Mouse (Mus musculus) midbrain, embryonic 12.5 days (tissue): ENCODE data around the gene Tbc1d32. TPM values are rescaled to one million over a fixed set of nuclear protein-coding genes. Genes with fewer than 3 reads are reported as not detected.
"Not testable (repeated sequence)": the region's sequence is repeated elsewhere in the genome, so short reads cannot be mapped to it uniquely, and the experiment has no call there.

Source experiments
- ATAC-seq: fragments of 200-750 bp; cut with Nextera tagmentation; 2 replicates; pipeline ENCODE4 v1.8.0; 2017; ENCODE audit warnings: low read depth, moderate TSS enrichment, moderate library complexity; ENCODE audit not compliant: low FRiP score
- H3K27ac ChIP-seq: fragments of 300-500 bp; sonication (generic); replicated peaks from 2 replicates; pipeline ENCODE4 v1.5.1; 2016; ENCODE audit warnings: mild to moderate bottlenecking
- H3K27me3 ChIP-seq: fragments of 300-500 bp; sonication (generic); 2 replicates; pipeline ENCODE4 v1.6.1; 2016; ENCODE audit warnings: mild to moderate bottlenecking
- H3K36me3 ChIP-seq: fragments of 300-500 bp; sonication (generic); 2 replicates; pipeline ENCODE4 v1.6.1; 2016
- H3K4me1 ChIP-seq: fragments of 300-500 bp; sonication (generic); 2 replicates; pipeline ENCODE4 v1.6.1; 2016
- H3K4me2 ChIP-seq: fragments of 300-500 bp; sonication (generic); replicated peaks from 2 replicates; pipeline ENCODE4 v1.6.1; 2016; ENCODE audit warnings: mild to moderate bottlenecking, moderate library complexity
- H3K4me3 ChIP-seq: fragments of 300-500 bp; sonication (generic); 2 replicates; pipeline ENCODE4 v1.5.1; 2016; ENCODE audit warnings: mild to moderate bottlenecking
- H3K9ac ChIP-seq: fragments of 300-500 bp; sonication (generic); replicated peaks from 2 replicates; pipeline ENCODE4 v1.6.1; 2016; ENCODE audit warnings: mild to moderate bottlenecking, moderate library complexity
- H3K9me3 ChIP-seq: fragments of 300-500 bp; sonication (generic); 2 replicates; pipeline ENCODE4 v1.6.1; 2016; ENCODE audit warnings: mild to moderate bottlenecking
- WGBS: fragments of 180-500 bp; shearing (Covaris S2); methylation state at CpG from one replicate; pipeline ENCODE4 v1.1.7; 2016; 5-methylcytosine and 5-hydroxymethylcytosine counted together
- polyA plus RNA-seq: library from polyadenylated mRNA; unstranded; fragments of >200 nt; fragmentation: Nextera tagmentation; extraction: Ambion mirVana; gene quantifications from 2 replicates; pipeline ENCODE4 v1.2.1, GENCODE M21; 2016

Tbc1d32 gene
- polyA plus RNA-seq = 4.2 and 4.3 TPM in 2 replicates

DNA sequence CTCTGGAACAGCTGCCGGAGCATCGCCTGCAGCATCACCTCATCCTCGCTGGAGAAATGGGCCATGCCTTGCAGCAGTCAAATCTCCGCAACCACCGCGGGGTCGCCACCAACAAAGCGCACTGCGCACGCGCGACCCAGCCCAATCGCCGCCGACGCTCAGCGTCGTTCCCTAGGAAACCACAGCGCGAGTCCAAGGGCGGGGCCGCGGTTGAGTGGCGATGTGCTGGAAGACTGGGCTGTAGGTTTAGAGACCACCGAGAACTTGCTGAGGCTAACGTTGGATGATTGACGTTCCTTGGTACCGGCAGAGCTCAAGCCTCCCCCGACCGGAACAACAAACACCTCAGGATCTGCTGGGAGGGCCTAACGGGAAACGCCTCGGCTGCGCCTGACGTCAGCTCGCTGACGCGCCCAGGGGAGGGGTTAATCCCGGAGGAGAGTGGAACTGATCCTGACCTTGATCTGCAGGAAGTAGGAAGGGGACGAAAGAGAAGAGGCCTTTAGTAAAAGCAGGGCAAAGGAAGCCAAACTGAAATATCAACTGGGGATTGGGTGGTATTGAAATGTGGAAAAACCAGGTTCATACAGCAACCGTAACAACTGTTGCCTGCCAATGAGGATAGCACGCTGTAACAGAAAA, at the start of gene Tbc1d32:
Gene Tbc1d32, minus strand, starts transcription at position 122 of the 642 bp plus-strand sequence.
- ATAC-seq = peak; percentile 98
- peaks cover 6% of the 10 kb centered on the region; the same call in 1 of the 2 replicates for H3K4me1 ChIP-seq
- H3K27ac ChIP-seq = peak within 1 kb of the TSS; percentile 95
- 3% methylated on average over 42 of the region's 42 CpGs for WGBS
- H3K36me3 ChIP-seq = no peaks in the 10 kb centered on the region
- H3K4me3 ChIP-seq = peak within 1 kb of the TSS; percentile 55
- H3K9me3 ChIP-seq = no peaks in the 10 kb centered on the region
- H3K9ac ChIP-seq = peak within 1 kb of the TSS; percentile 51
- H3K27me3 ChIP-seq = no peaks in the 10 kb centered on the region
- peak within 1 kb of the TSS; percentile 57 for H3K4me2 ChIP-seq

DNA sequence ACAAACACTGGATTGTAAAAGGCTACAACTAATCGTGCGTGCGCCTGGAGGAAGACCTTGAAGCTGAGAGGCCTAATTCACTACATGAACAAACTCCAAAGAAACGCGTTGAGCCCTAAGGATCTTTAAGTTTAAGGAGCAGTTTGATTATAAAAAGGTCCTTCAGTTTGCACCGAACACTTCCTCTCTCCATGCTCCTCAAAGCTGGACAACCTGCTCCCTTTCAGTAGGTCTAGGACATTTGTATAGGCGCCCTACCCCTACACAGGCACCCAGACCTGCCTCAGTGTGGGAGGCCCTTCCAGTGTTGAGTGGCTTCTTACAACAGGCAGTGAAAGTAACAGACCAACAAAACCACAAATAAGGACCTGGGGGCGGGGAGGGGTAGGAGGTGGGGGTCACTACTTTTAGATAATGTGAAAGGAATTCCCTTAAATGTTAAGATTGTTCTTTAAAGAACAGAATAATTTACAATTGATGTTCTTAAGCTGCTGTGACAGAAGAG, 666 bp downstream of the Tbc1d32 start:
- H3K4me1 ChIP-seq = peaks cover 6% of the 10 kb centered on the region; the same call in 1 of the 2 replicates
- H3K4me2 ChIP-seq = peak overlapping the region; percentile 57
- H3K27me3 ChIP-seq = no peaks in the 10 kb centered on the region
- no peaks in the 10 kb centered on the region for H3K36me3 ChIP-seq
- WGBS = 74% methylated on average over 8 of the region's 8 CpGs
- no peak overlapping the region for H3K27ac ChIP-seq
- peak overlapping the region; percentile 55 for H3K4me3 ChIP-seq
- peak overlapping the region; percentile 51 for H3K9ac ChIP-seq
- no peak for ATAC-seq
- no peaks in the 10 kb centered on the region for H3K9me3 ChIP-seq

DNA sequence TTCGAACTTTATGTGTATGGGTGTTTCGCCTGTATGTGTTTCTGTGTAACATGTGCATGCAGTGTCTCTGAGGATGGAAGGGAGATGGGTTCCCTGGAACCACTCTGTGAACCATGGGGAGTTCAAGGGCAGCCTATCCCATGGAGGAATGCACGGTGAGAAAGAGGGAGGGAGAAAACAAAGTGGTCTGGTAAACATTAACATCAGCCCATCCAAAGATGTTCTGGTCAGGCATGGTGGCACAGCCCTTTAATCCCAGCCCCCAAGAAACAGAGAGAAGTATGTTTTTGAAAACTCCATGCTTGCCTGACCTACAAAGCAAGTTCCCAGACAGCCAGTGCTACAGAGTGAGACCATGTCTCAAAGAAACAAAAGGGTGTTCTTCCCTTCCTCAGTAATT, 12.7 kb downstream of the Tbc1d32 start:
- ATAC-seq = no peak
- no peaks in the 10 kb centered on the region for H3K36me3 ChIP-seq
- 84% methylated on average over 3 of the region's 3 CpGs for WGBS
- no peaks in the 10 kb centered on the region for H3K4me1 ChIP-seq
- no peaks in the 10 kb centered on the region for H3K27me3 ChIP-seq
- H3K4me3 ChIP-seq = no peak overlapping the region
- no peaks in the 10 kb centered on the region for H3K9me3 ChIP-seq
- no peak overlapping the region for H3K27ac ChIP-seq
- H3K9ac ChIP-seq = no peak overlapping the region
- no peak overlapping the region for H3K4me2 ChIP-seq

DNA sequence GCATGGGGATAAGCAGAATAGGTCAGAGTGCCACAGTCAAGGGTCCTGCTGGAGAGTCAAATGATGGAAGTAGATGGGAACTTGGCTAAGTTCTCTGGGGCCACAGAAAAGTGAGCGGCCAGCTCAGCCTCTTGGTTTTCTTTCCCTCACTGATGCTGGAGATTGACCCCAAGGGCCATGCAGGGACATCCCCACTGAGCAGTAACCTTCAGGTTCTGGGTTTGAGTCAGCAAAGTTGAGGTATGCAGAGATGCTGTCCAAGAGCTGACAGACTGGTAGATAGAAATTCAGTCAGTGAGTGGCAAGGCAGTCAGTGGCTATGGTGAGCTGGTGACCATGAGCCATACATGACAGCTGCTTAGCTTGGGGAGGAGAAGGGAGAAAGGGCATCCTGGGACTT, 18.1 kb downstream of the Tbc1d32 start:
- WGBS = 92% methylated on average over 1 of the region's 1 CpGs
- H3K27ac ChIP-seq = no peak overlapping the region
- no peak for ATAC-seq
- no peak overlapping the region for H3K4me3 ChIP-seq
- H3K36me3 ChIP-seq = no peaks in the 10 kb centered on the region
- H3K4me1 ChIP-seq = no peaks in the 10 kb centered on the region
- H3K4me2 ChIP-seq = no peak overlapping the region
- H3K9ac ChIP-seq = no peak overlapping the region
- H3K27me3 ChIP-seq = no peaks in the 10 kb centered on the region
- no peaks in the 10 kb centered on the region for H3K9me3 ChIP-seq

DNA sequence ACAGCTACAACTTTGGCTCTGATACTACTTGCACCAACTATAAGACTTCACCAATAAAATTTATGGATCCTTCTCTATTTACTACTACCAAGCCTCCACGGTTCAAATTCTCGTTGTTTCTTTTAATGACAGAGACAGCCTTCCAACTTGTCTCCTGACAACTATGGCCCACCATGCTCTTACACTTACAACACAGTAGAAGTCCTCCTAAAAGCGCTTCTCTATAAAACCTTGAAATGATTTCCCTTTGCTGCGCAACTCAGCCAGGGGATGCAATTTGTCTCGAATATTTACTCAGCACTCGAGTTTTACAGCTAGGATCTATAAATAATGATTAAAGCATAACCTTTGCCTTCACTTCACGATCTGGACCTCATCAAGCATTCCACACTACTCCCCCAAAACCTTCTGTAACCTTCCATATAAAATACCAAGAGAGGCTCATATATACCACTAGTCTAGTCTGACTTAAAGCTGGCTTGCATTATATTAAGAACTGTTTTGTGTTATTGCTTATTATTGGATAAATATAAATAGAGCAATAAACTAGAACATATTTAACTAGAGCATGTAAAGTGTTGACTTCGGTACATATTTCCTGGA, 21.6 kb downstream of the Tbc1d32 start:
- no peak for ATAC-seq
- H3K27me3 ChIP-seq = no peaks in the 10 kb centered on the region
- 90% methylated on average over 8 of the region's 8 CpGs for WGBS
- H3K4me1 ChIP-seq = no peaks in the 10 kb centered on the region
- no peak overlapping the region for H3K27ac ChIP-seq
- H3K9ac ChIP-seq = no peak overlapping the region
- no peaks in the 10 kb centered on the region for H3K9me3 ChIP-seq
- H3K36me3 ChIP-seq = no peaks in the 10 kb centered on the region
- no peak overlapping the region for H3K4me3 ChIP-seq
- no peak overlapping the region for H3K4me2 ChIP-seq

DNA sequence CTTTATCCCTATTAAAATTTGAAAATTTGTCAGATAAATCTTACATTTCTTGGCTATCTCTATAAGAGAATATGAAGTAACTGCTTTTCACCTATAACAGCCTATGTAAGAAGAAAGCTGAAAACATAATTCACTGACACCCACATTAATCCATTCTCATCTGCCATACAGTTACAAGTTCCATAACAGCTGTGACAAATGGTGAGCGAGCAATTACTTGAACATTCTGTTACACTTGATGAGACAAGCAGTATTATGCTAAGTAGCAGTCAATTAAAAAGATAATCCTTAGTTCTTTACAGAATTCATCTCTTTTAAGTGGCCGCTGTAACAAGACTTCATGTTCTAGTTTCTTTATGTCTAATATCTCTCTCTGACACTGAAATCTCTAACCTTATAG, 24.1 kb downstream of the Tbc1d32 start:
- WGBS = 94% methylated on average over 2 of the region's 2 CpGs
- Histone ChIP-seq H3K4me1 (no peaks in the 10 kb centered on the region), H3K9me3 (no peaks in the 10 kb centered on the region), H3K36me3 (no peaks in the 10 kb centered on the region), H3K4me3 (no peak overlapping the region), H3K27me3 (no peaks in the 10 kb centered on the region), H3K27ac (no peak overlapping the region), H3K4me2 (no peak overlapping the region), H3K9ac (no peak overlapping the region)
- ATAC-seq = no peak

DNA sequence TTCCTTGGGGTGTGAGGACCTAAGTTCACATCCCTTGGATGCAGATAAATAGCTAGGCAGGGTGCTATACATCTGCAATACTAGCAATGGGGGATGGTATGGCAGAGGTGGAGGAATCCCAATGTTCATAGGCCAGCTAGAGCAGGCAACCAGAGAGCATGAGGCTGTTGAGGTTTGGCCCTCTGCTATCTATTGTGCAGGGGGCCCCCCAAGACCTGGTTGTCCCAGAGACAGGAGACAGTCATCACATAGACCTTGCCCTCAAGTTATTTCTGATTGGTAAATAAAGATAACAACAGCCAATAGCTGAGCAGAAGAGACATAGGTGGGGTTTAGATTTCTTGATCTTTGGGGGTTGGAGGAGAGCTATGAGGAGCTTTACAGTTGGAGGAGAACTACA, 28.6 kb downstream of the Tbc1d32 start:
- Histone ChIP-seq H3K36me3 (no peaks in the 10 kb centered on the region), H3K27me3 (no peaks in the 10 kb centered on the region), H3K27ac (no peak overlapping the region), H3K4me2 (no peak overlapping the region), H3K4me3 (no peak overlapping the region), H3K9ac (no peak overlapping the region), H3K4me1 (no peaks in the 10 kb centered on the region), H3K9me3 (no peaks in the 10 kb centered on the region)
- ATAC-seq = no peak

DNA sequence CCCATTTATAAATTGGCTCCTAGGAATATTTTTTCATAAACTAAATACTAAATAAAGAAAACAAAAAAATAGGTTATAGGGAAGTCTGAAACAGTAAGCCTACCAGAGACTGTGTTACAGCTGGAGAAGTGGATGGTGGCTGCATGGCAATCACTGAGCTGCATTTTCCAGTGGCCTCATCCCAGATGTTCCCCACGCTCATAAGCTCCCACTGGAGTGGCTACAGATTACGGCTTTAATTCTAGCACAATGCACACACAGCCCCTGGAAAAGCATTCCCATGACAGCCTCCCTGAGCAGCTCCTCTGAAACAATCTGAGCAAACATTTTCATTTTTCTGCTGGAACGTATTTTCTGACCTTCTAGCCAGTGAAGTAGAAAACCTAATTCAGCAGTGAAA, 29.8 kb downstream of the Tbc1d32 start:
- Histone ChIP-seq H3K36me3 (no peaks in the 10 kb centered on the region), H3K4me1 (no peaks in the 10 kb centered on the region), H3K27me3 (no peaks in the 10 kb centered on the region), H3K4me3 (no peak overlapping the region), H3K9ac (no peak overlapping the region), H3K9me3 (no peaks in the 10 kb centered on the region), H3K27ac (no peak overlapping the region), H3K4me2 (no peak overlapping the region)
- ATAC-seq = peak; percentile 63; the same call in 1 of the 2 replicates
- WGBS = 44% methylated on average over 3 of the region's 3 CpGs

DNA sequence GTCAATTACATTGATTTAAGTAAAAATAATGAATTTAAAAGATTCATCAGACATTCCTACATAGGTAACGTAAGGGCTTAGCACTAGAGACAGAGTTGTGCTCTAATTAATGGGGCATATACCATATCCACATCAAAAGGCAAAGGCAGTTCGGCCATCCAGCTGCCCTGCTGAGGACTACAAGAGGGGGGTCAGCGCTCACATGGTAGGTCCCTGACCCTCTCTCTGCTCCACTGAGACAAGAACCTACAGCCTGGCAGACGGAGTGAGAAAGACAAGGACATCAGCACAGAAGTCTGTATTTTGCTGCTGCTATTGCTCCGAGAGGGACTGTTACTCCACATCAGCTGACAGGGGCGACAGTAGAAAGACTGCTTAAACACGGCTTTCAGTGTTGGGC, 34.2 kb downstream of the Tbc1d32 start:
- ATAC-seq = no peak
- no peak overlapping the region for H3K9ac ChIP-seq
- H3K9me3 ChIP-seq = no peaks in the 10 kb centered on the region
- WGBS = 62% methylated on average over 7 of the region's 7 CpGs
- no peaks in the 10 kb centered on the region for H3K4me1 ChIP-seq
- no peak overlapping the region for H3K4me2 ChIP-seq
- H3K36me3 ChIP-seq = no peaks in the 10 kb centered on the region
- no peaks in the 10 kb centered on the region for H3K27me3 ChIP-seq
- no peak overlapping the region for H3K4me3 ChIP-seq
- H3K27ac ChIP-seq = no peak overlapping the region

DNA sequence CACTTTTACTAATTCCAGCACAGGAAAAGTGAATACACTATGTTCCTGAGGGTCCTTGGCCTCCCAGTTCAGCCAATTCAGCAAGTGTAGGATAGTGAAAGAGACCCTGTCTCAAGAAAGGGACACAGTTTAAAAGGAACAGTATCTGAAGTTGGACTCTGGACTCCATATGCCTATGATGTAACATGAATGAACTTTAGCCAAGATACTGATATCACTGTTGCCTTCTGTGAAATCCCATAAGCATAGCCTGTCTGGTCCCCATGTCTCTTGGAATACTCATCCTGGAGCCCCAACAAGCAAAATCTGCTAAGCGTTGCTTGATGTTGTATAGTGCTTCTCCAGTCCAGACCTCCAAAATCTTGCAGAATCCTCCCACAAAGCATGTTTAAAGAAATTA, 46.8 kb downstream of the Tbc1d32 start:
- Histone ChIP-seq H3K27ac (no peak overlapping the region), H3K4me1 (no peaks in the 10 kb centered on the region), H3K27me3 (no peaks in the 10 kb centered on the region), H3K4me2 (no peak overlapping the region), H3K4me3 (no peak overlapping the region), H3K9me3 (no peaks in the 10 kb centered on the region), H3K36me3 (peaks cover 7% of the 10 kb centered on the region; the same call in 1 of the 2 replicates), H3K9ac (no peak overlapping the region)
- ATAC-seq = no peak
- WGBS = 88% methylated on average over 1 of the region's 1 CpGs

DNA sequence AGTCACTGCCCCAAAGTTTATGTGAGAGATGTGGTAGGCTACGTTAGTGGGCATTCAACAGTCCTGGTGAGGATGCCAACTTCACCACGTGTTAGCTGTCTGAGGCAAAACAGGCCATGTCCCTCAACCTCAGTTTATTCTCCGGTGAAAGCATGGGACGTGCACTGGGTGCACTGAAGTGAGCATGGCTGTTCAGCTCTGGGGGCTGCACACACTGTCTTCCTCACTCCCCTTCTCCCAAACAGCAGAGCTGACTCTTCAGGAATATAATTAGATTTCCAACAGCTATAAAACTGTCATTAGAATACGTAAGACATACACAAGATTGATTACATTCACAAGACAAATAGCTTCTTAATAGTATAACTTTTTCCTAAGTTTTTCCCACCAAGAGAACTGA, 55.3 kb downstream of the Tbc1d32 start:
- Histone ChIP-seq H3K27me3 (no peaks in the 10 kb centered on the region), H3K4me3 (no peak overlapping the region), H3K4me1 (no peaks in the 10 kb centered on the region), H3K27ac (no peak overlapping the region), H3K4me2 (no peak overlapping the region), H3K9me3 (no peaks in the 10 kb centered on the region), H3K9ac (no peak overlapping the region), H3K36me3 (peaks cover 4% of the 10 kb centered on the region; the same call in 1 of the 2 replicates)
- WGBS = 93% methylated on average over 5 of the region's 5 CpGs
- ATAC-seq = no peak

DNA sequence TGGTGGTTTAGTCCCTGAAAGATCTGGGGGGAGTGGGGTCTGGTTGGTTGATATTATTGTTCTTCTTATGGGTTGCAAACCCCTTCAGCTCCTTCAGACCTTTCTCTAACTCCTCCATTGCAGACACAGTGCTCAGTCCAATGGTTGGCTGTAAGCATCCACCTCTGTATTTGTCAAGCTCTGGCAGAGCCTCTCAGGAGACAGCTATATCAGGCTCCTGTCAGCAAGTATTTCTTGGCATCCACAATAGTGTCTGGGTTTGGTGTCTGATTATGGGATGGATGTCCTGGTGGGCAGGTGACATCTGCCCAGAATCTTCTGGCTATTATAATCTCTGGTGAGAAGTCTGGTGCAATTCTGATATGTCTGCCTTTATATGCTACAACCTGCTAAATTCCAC, 60.8 kb downstream of the Tbc1d32 start:
- H3K4me2 ChIP-seq, H3K36me3 ChIP-seq, H3K9me3 ChIP-seq, H3K27ac ChIP-seq, ATAC-seq, H3K27me3 ChIP-seq, H3K4me1 ChIP-seq, H3K4me3 ChIP-seq, H3K9ac ChIP-seq: not testable (repeated sequence)
